Mouse (Mus musculus): ENCODE results near the gene Mgll. TPM values are rescaled to one million over a fixed set of nuclear protein-coding genes. Genes with fewer than 3 reads are reported as not detected.

Gene Mgll
- polyA plus RNA-seq, 1 experiment from 2014 or later: 2.4 TPM

- no peaks in the 10 kb centered on the region for H3K9me3 ChIP-seq (ENCODE audit: control insufficient read depth, low read length)
Observed at GRCm38 (mm10) chr6:88758568-88759522, 34.6 kb downstream of the Mgll start.

GRCm38 (mm10) chr6:88759793-88760453 is 35.7 kb downstream of the Mgll start:
- no peaks in the 10 kb centered on the region for H3K27me3 ChIP-seq (ENCODE audit: control insufficient read depth, insufficient read depth, low read length)
- H3K4me3 ChIP-seq (ENCODE audit: low read depth, low read length): no peak overlapping the region
- no peak overlapping the region for H3K27ac ChIP-seq (replicated peaks; ENCODE audit: low read depth, low read length)
- DNase-seq (ENCODE audit: low spot score) (no peak), ATAC-seq (ENCODE audit: insufficient number of reproducible peaks, low FRiP score, low TSS enrichment, low read depth) (no peak)
- no peaks in the 10 kb centered on the region for H3K4me1 ChIP-seq (ENCODE audit: control insufficient read depth, insufficient read depth, low read length)
- 59% methylated on average over 17 of the region's 17 CpGs for WGBS
- no peaks in the 10 kb centered on the region for H3K9me3 ChIP-seq (ENCODE audit: control insufficient read depth, low read length)
- no peak overlapping the region for H3K4me2 ChIP-seq (ENCODE audit: low read depth, severe bottlenecking)
- no peak overlapping the region for H3K9ac ChIP-seq (ENCODE audit: low read length)
- H3K36me3 ChIP-seq (ENCODE audit: control insufficient read depth, insufficient read depth, low read length): no peaks in the 10 kb centered on the region

More at GRCm38 (mm10) chr6:88758568-88759522, 34.6 kb downstream of the Mgll start:
- H3K4me2 ChIP-seq (ENCODE audit: low read depth, severe bottlenecking): no peak overlapping the region
- H3K27me3 ChIP-seq (ENCODE audit: control insufficient read depth, insufficient read depth, low read length): no peaks in the 10 kb centered on the region
- no peak for DNase-seq (ENCODE audit: low spot score)
- WGBS: 80% methylated on average over 10 of the region's 10 CpGs
- ATAC-seq (ENCODE audit: insufficient number of reproducible peaks, low FRiP score, low TSS enrichment, low read depth): no peak
- no peak overlapping the region for H3K27ac ChIP-seq (replicated peaks; ENCODE audit: low read depth, low read length)
- no peaks in the 10 kb centered on the region for H3K36me3 ChIP-seq (ENCODE audit: control insufficient read depth, insufficient read depth, low read length)
- H3K9ac ChIP-seq (ENCODE audit: low read length): no peak overlapping the region
- H3K4me1 ChIP-seq (ENCODE audit: control insufficient read depth, insufficient read depth, low read length): no peaks in the 10 kb centered on the region
- H3K4me3 ChIP-seq (ENCODE audit: low read depth, low read length): no peak overlapping the region

GRCm38 (mm10) chr6:88760935-88761635 is 36.9 kb downstream of the Mgll start:
- no peak overlapping the region for H3K4me2 ChIP-seq (ENCODE audit: low read depth, severe bottlenecking)
- no peak overlapping the region for H3K27ac ChIP-seq (replicated peaks; ENCODE audit: low read depth, low read length)
- no peaks in the 10 kb centered on the region for H3K4me1 ChIP-seq (ENCODE audit: control insufficient read depth, insufficient read depth, low read length)
- H3K9me3 ChIP-seq (ENCODE audit: control insufficient read depth, low read length): no peaks in the 10 kb centered on the region
- no peaks in the 10 kb centered on the region for H3K27me3 ChIP-seq (ENCODE audit: control insufficient read depth, insufficient read depth, low read length)
- no peak overlapping the region for H3K9ac ChIP-seq (ENCODE audit: low read length)
- ATAC-seq (ENCODE audit: insufficient number of reproducible peaks, low FRiP score, low TSS enrichment, low read depth) (no peak), DNase-seq (ENCODE audit: low spot score) (no peak)
- H3K36me3 ChIP-seq (ENCODE audit: control insufficient read depth, insufficient read depth, low read length): no peaks in the 10 kb centered on the region
- 78% methylated on average over 17 of the region's 17 CpGs for WGBS
- no peak overlapping the region for H3K4me3 ChIP-seq (ENCODE audit: low read depth, low read length)

DNA sequence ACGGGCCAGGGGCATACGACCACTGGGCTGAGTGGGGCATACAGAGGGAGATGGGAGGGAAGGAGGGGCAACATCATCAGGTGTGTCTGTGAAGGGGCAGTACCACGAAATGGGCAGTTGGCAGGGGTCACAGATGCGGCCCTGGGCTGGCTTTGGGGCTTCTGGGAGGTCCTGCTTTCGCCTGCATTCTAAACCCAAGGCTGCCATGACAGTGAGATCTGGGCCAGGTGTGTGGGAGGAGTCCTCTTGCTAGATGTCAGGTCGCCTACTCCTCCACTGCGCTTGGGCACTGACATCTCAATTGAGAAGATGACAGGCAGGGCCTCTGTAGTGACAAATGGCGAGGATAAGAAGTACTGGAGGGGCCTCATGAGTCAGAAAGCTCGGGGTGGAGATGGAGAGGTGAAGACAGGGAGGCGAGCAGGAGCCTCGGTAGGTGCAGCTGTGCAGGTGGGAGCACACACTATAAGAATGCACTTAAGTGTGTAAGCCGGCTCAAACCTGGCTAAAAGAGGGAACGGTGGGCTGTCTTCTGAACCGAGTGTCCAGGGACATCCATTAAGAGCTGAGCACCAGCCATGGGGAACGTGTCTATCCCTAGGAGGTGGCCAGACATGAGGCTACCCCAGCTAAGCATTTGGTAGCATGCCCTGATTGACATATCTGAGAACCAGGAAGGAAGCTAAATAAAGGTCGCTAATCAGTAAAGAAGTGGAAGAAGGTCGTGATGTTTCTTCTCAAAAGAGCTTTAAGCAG is 37.6 kb downstream of the Mgll start:
- no peaks in the 10 kb centered on the region for H3K9me3 ChIP-seq (ENCODE audit: control insufficient read depth, low read length)
- no peak for DNase-seq (ENCODE audit: low spot score)
- no peak overlapping the region for H3K4me3 ChIP-seq (ENCODE audit: low read depth, low read length)
- H3K9ac ChIP-seq (ENCODE audit: low read length): no peak overlapping the region
- 75% methylated on average over 17 of the region's 17 CpGs for WGBS
- no peak overlapping the region for H3K27ac ChIP-seq (replicated peaks; ENCODE audit: low read depth, low read length)
- no peaks in the 10 kb centered on the region for H3K27me3 ChIP-seq (ENCODE audit: control insufficient read depth, insufficient read depth, low read length)
- H3K4me2 ChIP-seq (ENCODE audit: low read depth, severe bottlenecking): no peak overlapping the region
- no peaks in the 10 kb centered on the region for H3K36me3 ChIP-seq (ENCODE audit: control insufficient read depth, insufficient read depth, low read length)
- no peak for ATAC-seq (ENCODE audit: insufficient number of reproducible peaks, low FRiP score, low TSS enrichment, low read depth)
- H3K4me1 ChIP-seq (ENCODE audit: control insufficient read depth, insufficient read depth, low read length): no peaks in the 10 kb centered on the region

DNA sequence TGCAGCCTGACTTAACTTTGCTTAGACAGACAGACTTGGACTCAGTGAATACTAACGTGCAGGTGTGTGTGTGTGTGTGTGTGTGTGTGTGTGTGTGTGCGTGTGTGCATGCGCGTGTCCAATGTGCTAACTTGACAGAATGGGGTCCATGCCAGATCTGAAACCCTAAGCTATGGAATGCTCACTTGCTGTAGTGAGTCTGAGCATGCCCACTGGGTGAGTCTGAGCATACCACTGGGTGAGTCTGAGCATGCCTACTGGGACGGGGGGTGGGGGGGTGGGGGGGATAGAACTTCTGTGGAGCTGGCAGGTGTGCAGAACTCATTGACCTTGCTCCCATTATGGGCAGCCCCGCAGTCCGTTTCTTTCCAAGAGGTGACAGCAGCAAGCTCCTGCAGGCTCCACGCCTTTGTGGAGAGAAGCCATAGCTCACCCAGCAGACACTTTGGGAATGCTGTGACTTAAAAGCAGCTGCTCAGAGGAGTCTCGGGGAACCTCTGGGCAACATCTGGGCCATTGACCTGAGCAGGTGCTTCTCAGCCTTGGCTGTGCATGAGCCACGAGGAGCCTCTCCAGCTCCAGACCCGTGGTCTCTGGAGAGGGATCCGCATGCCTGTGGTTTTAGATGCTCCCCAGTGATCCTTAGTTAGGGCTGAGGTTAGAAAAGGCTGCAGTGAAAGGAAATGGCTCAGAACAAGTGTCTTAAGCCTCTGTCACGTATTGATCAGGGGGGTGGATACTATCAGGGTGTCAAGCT is 38.4 kb downstream of the Mgll start:
- WGBS: 75% methylated on average over 13 of the region's 13 CpGs
- H3K4me1 ChIP-seq (ENCODE audit: control insufficient read depth, insufficient read depth, low read length): no peaks in the 10 kb centered on the region

GRCm38 (mm10) chr6:88763518-88764077 is 39.4 kb downstream of the Mgll start:
- Histone ChIP-seq H3K27me3 (ENCODE audit: control insufficient read depth, insufficient read depth, low read length) (no peaks in the 10 kb centered on the region), H3K9me3 (ENCODE audit: control insufficient read depth, low read length) (no peaks in the 10 kb centered on the region), H3K27ac (replicated peaks; ENCODE audit: low read depth, low read length) (no peak overlapping the region), H3K9ac (ENCODE audit: low read length) (no peak overlapping the region), H3K36me3 (ENCODE audit: control insufficient read depth, insufficient read depth, low read length) (no peaks in the 10 kb centered on the region), H3K4me3 (ENCODE audit: low read depth, low read length) (no peak overlapping the region), H3K4me1 (ENCODE audit: control insufficient read depth, insufficient read depth, low read length) (no peaks in the 10 kb centered on the region), H3K4me2 (ENCODE audit: low read depth, severe bottlenecking) (no peak overlapping the region)
- DNase-seq (ENCODE audit: low spot score) (no peak), ATAC-seq (ENCODE audit: insufficient number of reproducible peaks, low FRiP score, low TSS enrichment, low read depth) (no peak)
- 88% methylated on average over 3 of the region's 3 CpGs for WGBS

More for the DNA sequence above, 38.4 kb downstream of the Mgll start:
- no peak overlapping the region for H3K9ac ChIP-seq (ENCODE audit: low read length)
- no peaks in the 10 kb centered on the region for H3K27me3 ChIP-seq (ENCODE audit: control insufficient read depth, insufficient read depth, low read length)
- no peaks in the 10 kb centered on the region for H3K36me3 ChIP-seq (ENCODE audit: control insufficient read depth, insufficient read depth, low read length)
- no peaks in the 10 kb centered on the region for H3K9me3 ChIP-seq (ENCODE audit: control insufficient read depth, low read length)
- no peak overlapping the region for H3K4me2 ChIP-seq (ENCODE audit: low read depth, severe bottlenecking)
- ATAC-seq (ENCODE audit: insufficient number of reproducible peaks, low FRiP score, low TSS enrichment, low read depth) (no peak), DNase-seq (ENCODE audit: low spot score) (no peak)
- no peak overlapping the region for H3K4me3 ChIP-seq (ENCODE audit: low read depth, low read length)
- no peak overlapping the region for H3K27ac ChIP-seq (replicated peaks; ENCODE audit: low read depth, low read length)

- H3K36me3 ChIP-seq (ENCODE audit: control insufficient read depth, insufficient read depth, low read length): no peaks in the 10 kb centered on the region
Observed at GRCm38 (mm10) chr6:88764281-88764680, 40.1 kb downstream of the Mgll start.

More at GRCm38 (mm10) chr6:88764281-88764680, 40.1 kb downstream of the Mgll start:
- ATAC-seq (ENCODE audit: insufficient number of reproducible peaks, low FRiP score, low TSS enrichment, low read depth) (no peak), DNase-seq (ENCODE audit: low spot score) (no peak)
- no peaks in the 10 kb centered on the region for H3K27me3 ChIP-seq (ENCODE audit: control insufficient read depth, insufficient read depth, low read length)
- no peak overlapping the region for H3K4me2 ChIP-seq (ENCODE audit: low read depth, severe bottlenecking)
- WGBS: 73% methylated on average over 4 of the region's 4 CpGs
- no peaks in the 10 kb centered on the region for H3K9me3 ChIP-seq (ENCODE audit: control insufficient read depth, low read length)
- H3K27ac ChIP-seq (replicated peaks; ENCODE audit: low read depth, low read length): no peak overlapping the region
- H3K4me3 ChIP-seq (ENCODE audit: low read depth, low read length): no peak overlapping the region
- H3K4me1 ChIP-seq (ENCODE audit: control insufficient read depth, insufficient read depth, low read length): no peaks in the 10 kb centered on the region
- no peak overlapping the region for H3K9ac ChIP-seq (ENCODE audit: low read length)
